Comparison of ENCODE assay signal across 22 mouse cellular contexts in genomic region chr2:172729741-172730140, GRCm38 (mm10).
A peak's percentile ranks its signal among the peaks of the same experiment; 100 is the strongest.
DNase-seq lines count a peak whose midpoint lies in the region; ATAC-seq and TF ChIP-seq lines count a peak whose summit lies in the region.
"Had no signal": no experiment of that assay in that cellular context is flagged by ENCODE, and none has a peak within 500 bp of the region (broad histone marks: within the 10 kb centered on the region; RNA-seq: fewer than 3 reads in every experiment).

No protein-coding gene starts in this region.

- H3K27me3 ChIP-seq in forebrain, embryonic 10.5 days (ENCODE audit: poor library complexity, severe bottlenecking): peaks cover 94% of the 10 kb centered on the region
- H3K27me3 ChIP-seq in forebrain, embryonic 16.5 days (replicated peaks; ENCODE audit: control insufficient read depth, insufficient read depth, low read length): peaks cover 12% of the 10 kb centered on the region; the same call in 1 of the 2 replicates
- peaks cover 82% of the 10 kb centered on the region for H3K27me3 ChIP-seq in forebrain, embryonic 12.5 days
- peaks cover 36% of the 10 kb centered on the region for H3K27me3 ChIP-seq in forebrain, postnatal 0 days (ENCODE audit: insufficient read depth, low read length)
- peaks cover 81% of the 10 kb centered on the region for H3K27me3 ChIP-seq in limb, embryonic 10.5 days (ENCODE audit: low read depth, poor library complexity, severe bottlenecking)
- peaks cover 12% of the 10 kb centered on the region for H3K27me3 ChIP-seq in heart, adult 2 months (ENCODE audit: control insufficient read depth, insufficient read depth, low read length)

- no peak overlapping the region for H3K4me3 ChIP-seq in forebrain, embryonic 10.5 days
- no peak overlapping the region for H3K4me3 ChIP-seq in forebrain, embryonic 16.5 days (replicated peaks; ENCODE audit: low read length)
- H3K4me3 ChIP-seq in forebrain, embryonic 12.5 days (replicated peaks): no peak overlapping the region
- no peak overlapping the region for H3K4me3 ChIP-seq in forebrain, postnatal 0 days (ENCODE audit: low read depth, low read length)
- H3K4me3 ChIP-seq in limb, embryonic 10.5 days: no peak overlapping the region
- no peak overlapping the region for H3K4me3 ChIP-seq in heart, adult 2 months
- H3K4me3 ChIP-seq: embryonic facial prominence, embryonic 10.5 days; embryonic facial prominence, embryonic 12.5 days had no signal

- intact Hi-C loops in heart, adult 2 months (cut with DNase I): no loop called here

- no peak for TF ChIP-seq CTCF in forebrain, postnatal 0 days (IDR thresholded peaks at IDR 0.05; ENCODE audit: low read depth)
- no peak for TF ChIP-seq CTCF in heart, adult 2 months (IDR thresholded peaks at IDR 0.05)

- WGBS in forebrain, embryonic 10.5 days: 61% methylated on average over 9 of the region's 9 CpGs
- 53% methylated on average over 9 of the region's 9 CpGs for WGBS in forebrain, embryonic 16.5 days
- WGBS in forebrain, embryonic 12.5 days: 56% methylated on average over 9 of the region's 9 CpGs
- 63% methylated on average over 9 of the region's 9 CpGs for WGBS in forebrain, postnatal 0 days
- 70% methylated on average over 9 of the region's 9 CpGs for WGBS in limb, embryonic 10.5 days
- 74% methylated on average over 9 of the region's 9 CpGs for WGBS in heart, adult 2 months

- no peak for DNase-seq in forebrain, embryonic 10.5 days (ENCODE audit: extremely low spot score, low spot score)
- no peak for DNase-seq in forebrain, postnatal 0 days
- no peak for DNase-seq in limb, embryonic 10.5 days (ENCODE audit: low spot score)
- peak; percentile 60 for DNase-seq in retina, postnatal 1 day
- DNase-seq in heart, adult 2 months: no peak
- DNase-seq: adrenal gland, adult 8-10 months; adrenal gland, postnatal 14 days; adrenal gland, postnatal 36 days; B cell, adult 2 months; cerebellum, adult 11-12 months; cerebellum, adult 2 months; cerebellum, adult 9-10 months; cerebellum, postnatal 10 days; cerebellum, postnatal 25 days had no signal

- peak overlapping the region; percentile 87 for H3K27ac ChIP-seq in forebrain, embryonic 10.5 days
- H3K27ac ChIP-seq in forebrain, embryonic 16.5 days (ENCODE audit: low read length): no peak overlapping the region
- peak overlapping the region; percentile 38 for H3K27ac ChIP-seq in forebrain, embryonic 12.5 days
- H3K27ac ChIP-seq in forebrain, postnatal 0 days (ENCODE audit: low read depth, low read length): no peak overlapping the region
- 0 out of 2 replicates have a peak overlapping the region, but pooled peaks have one; percentile 81 for H3K27ac ChIP-seq in limb, embryonic 10.5 days
- no peak overlapping the region for H3K27ac ChIP-seq in heart, adult 2 months
- H3K27ac ChIP-seq: embryonic facial prominence, embryonic 10.5 days; embryonic facial prominence, embryonic 12.5 days had no signal

- H3K36me3 ChIP-seq in forebrain, embryonic 10.5 days (replicated peaks): no peaks in the 10 kb centered on the region
- no peaks in the 10 kb centered on the region for H3K36me3 ChIP-seq in forebrain, embryonic 16.5 days (ENCODE audit: control insufficient read depth, insufficient read depth)
- no peaks in the 10 kb centered on the region for H3K36me3 ChIP-seq in forebrain, embryonic 12.5 days (replicated peaks)
- no peaks in the 10 kb centered on the region for H3K36me3 ChIP-seq in forebrain, postnatal 0 days (ENCODE audit: insufficient read depth)
- H3K36me3 ChIP-seq in limb, embryonic 10.5 days: no peaks in the 10 kb centered on the region
- H3K36me3 ChIP-seq in heart, adult 2 months (ENCODE audit: control insufficient read depth, insufficient read depth, low read length): no peaks in the 10 kb centered on the region
- H3K36me3 ChIP-seq: embryonic facial prominence, embryonic 10.5 days; embryonic facial prominence, embryonic 12.5 days; G1E had no signal

- H3K9me3 ChIP-seq in forebrain, embryonic 10.5 days: no peaks in the 10 kb centered on the region
- no peaks in the 10 kb centered on the region for H3K9me3 ChIP-seq in forebrain, embryonic 16.5 days (ENCODE audit: control insufficient read depth, low read length)
- H3K9me3 ChIP-seq in forebrain, embryonic 12.5 days: no peaks in the 10 kb centered on the region
- H3K9me3 ChIP-seq in forebrain, postnatal 0 days (ENCODE audit: low read length): no peaks in the 10 kb centered on the region
- H3K9me3 ChIP-seq in limb, embryonic 10.5 days (replicated peaks): no peaks in the 10 kb centered on the region
- H3K9me3 ChIP-seq: embryonic facial prominence, embryonic 10.5 days; embryonic facial prominence, embryonic 12.5 days had no signal

- H3K4me1 ChIP-seq in forebrain, embryonic 10.5 days: peaks cover 95% of the 10 kb centered on the region
- H3K4me1 ChIP-seq in forebrain, embryonic 16.5 days (replicated peaks; ENCODE audit: control insufficient read depth, insufficient read depth, low read length): peaks cover 32% of the 10 kb centered on the region
- peaks cover 73% of the 10 kb centered on the region for H3K4me1 ChIP-seq in forebrain, embryonic 12.5 days
- H3K4me1 ChIP-seq in forebrain, postnatal 0 days (ENCODE audit: insufficient read depth): 0 out of 2 replicates have a peak, but pooled peaks cover 5% of the 10 kb centered on the region
- peaks cover 75% of the 10 kb centered on the region for H3K4me1 ChIP-seq in limb, embryonic 10.5 days
- no peaks in the 10 kb centered on the region for H3K4me1 ChIP-seq in heart, adult 2 months (ENCODE audit: control insufficient read depth, insufficient read depth, low read length)

- no peak for ATAC-seq in forebrain, embryonic 16.5 days
- ATAC-seq in forebrain, embryonic 12.5 days (ENCODE audit: low FRiP score): no peak
- no peak for ATAC-seq in forebrain, postnatal 0 days
- ATAC-seq: activated CD4-positive, CD25-positive, alpha-beta regulatory T cell, adult 4 months; CD4-positive, CD25-positive, alpha-beta regulatory T cell, adult 4 months; Patski had no signal

- no peak for TF ChIP-seq EP300 in heart, adult 2 months (IDR thresholded peaks at IDR 0.05; ENCODE audit: insufficient read depth, low read depth, low read length)

- no peak for TF ChIP-seq POLR2A in heart, adult 2 months (IDR thresholded peaks at IDR 0.05; ENCODE audit: insufficient read depth, low read depth, low read length)

- H3K79me2 ChIP-seq in heart, adult 2 months (replicated peaks; ENCODE audit: control insufficient read depth, insufficient read depth, low read length): no peaks in the 10 kb centered on the region

- H3K4me2 ChIP-seq in forebrain, embryonic 16.5 days (ENCODE audit: low read length): no peak overlapping the region
- no peak overlapping the region for H3K4me2 ChIP-seq in forebrain, embryonic 12.5 days
- no peak overlapping the region for H3K4me2 ChIP-seq in forebrain, postnatal 0 days (ENCODE audit: low read depth)
- H3K4me2 ChIP-seq: embryonic facial prominence, embryonic 12.5 days had no signal

- H3K9ac ChIP-seq in forebrain, embryonic 16.5 days (replicated peaks; ENCODE audit: low read depth, low read length): no peak overlapping the region
- no peak overlapping the region for H3K9ac ChIP-seq in forebrain, embryonic 12.5 days
- no peak overlapping the region for H3K9ac ChIP-seq in forebrain, postnatal 0 days
- no peak overlapping the region for H3K9ac ChIP-seq in heart, adult 2 months (ENCODE audit: low read depth, low read length)

Comparison
In these comparisons a context has a peak if more than half of its experiments do, and no peak if none do; other contexts are left out.
1. H3K27ac ChIP-seq: peak in forebrain, embryonic 10.5 days (single experiment), forebrain, embryonic 12.5 days (single experiment) and limb, embryonic 10.5 days (single experiment); none in forebrain, embryonic 16.5 days (single experiment), forebrain, postnatal 0 days (single experiment) and heart, adult 2 months (single experiment).